Mouse (Mus musculus) kidney, postnatal 25 days (tissue): Measurements from ENCODE around the gene Stard3.
A peak's percentile ranks its signal among the peaks of the same experiment; 100 is the strongest.

ENCODE experiments used
- DNase-seq, 2 experiments: peaks; one replicate each; pipeline ENCODE4 v3.0.0; 2021; ENCODE audit warnings: mixed read lengths in 2 of 2

The Stard3 gene

DNA sequence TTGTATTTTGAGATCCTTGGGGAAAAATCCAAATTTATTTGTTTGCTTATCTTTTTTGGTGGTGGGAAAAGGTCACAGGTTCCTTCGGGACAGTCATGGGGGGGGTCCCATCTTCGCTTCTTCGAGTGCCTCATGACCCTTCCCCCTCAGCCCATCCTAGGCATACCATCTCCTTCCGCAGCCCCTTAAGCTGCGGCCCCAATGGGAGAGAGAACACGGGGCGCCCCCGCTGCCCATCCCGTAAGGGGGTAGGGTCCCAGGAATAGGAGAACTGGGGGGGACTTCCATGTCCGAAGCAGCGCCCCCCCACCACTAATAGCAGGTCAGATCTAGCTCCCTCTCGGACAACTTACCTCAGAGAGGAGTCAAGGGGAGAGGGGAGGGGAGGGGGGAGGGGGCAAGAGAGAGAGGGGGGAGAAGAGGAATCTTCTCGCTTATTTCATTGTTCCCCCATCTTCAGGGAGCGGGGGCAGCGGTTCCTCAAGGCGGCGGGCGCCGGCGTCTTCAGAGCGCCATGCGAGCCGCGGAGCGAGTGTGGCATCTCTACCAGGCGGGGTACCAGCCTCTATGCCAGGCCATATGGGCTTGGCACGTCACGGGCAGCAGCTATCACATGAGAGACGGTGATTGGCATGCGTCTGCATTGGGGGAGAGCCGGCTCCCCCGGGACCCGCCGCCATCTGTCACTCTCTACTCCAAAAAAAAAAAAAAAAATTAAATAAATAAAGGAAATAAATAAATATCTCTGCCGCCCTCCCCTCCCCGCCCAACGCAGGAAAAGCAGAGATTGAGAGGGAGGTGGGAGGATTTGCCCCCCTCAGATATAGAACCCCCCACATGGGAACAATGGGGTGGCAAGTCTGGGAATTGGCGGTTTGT, 28.8 kb upstream of the Stard3 start, which contains the start of gene Neurod2:
Neurod2 (minus strand) TSS at position 568 of the 879 bp plus-strand sequence.
- no peak for DNase-seq

- DNase-seq: no peak
Observed at GRCm38 (mm10) chr11:98329960-98330744, 28.0 kb upstream of the Stard3 start.

DNA sequence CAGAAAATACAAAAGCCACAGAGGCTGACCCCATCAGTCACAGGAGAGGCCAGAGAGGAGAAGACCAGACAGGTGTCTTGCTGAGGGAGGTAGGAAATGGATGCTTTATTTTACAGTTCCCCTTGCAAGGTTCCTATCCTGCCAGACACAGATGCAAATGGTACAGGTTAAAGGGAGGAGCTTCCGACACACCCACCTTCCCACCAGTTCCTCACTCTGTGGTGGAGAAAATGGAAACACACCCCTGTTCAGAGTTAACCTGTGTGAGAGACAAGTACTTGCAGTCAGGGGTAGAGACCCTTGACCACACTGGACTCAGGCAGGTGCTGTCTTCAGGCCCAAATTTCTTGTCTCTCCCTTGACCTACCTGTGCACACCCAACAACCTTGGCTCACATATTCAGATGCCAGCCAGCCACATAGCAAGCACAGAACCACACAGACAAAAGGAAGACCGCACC, 27.4 kb upstream of the Stard3 start:
- DNase-seq: no peak

GRCm38 (mm10) chr11:98331401-98331800, 26.8 kb upstream of the Stard3 start:
- no peak for DNase-seq

- DNase-seq: no peak
Observed at GRCm38 (mm10) chr11:98332186-98332585, 26.0 kb upstream of the Stard3 start.

GRCm38 (mm10) chr11:98332841-98333240, 25.3 kb upstream of the Stard3 start:
- no peak for DNase-seq

DNA sequence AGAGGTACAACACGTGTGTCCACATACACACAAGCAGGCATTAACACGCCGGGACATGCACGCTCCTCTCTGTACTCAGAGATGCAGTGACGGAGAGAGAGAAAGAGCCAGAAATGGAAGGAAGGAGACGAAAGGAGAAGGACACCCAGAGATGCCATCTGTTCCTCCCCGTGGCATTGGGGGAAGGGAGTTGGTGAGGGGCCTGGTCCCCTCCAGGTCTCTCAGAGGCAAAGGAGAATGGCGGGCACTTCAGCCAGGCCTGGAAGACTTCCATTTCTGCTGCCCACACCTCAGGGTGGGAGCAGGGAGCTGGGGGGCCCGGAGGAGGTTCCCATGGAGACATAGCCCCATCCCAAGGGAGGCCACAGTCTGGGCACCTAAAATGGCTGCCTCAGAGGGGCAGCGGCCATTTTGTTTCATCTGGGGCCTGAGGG, 24.9 kb upstream of the Stard3 start:
- DNase-seq: no peak

- no peak for DNase-seq
Observed at GRCm38 (mm10) chr11:98333981-98334741, 24.0 kb upstream of the Stard3 start.

DNA sequence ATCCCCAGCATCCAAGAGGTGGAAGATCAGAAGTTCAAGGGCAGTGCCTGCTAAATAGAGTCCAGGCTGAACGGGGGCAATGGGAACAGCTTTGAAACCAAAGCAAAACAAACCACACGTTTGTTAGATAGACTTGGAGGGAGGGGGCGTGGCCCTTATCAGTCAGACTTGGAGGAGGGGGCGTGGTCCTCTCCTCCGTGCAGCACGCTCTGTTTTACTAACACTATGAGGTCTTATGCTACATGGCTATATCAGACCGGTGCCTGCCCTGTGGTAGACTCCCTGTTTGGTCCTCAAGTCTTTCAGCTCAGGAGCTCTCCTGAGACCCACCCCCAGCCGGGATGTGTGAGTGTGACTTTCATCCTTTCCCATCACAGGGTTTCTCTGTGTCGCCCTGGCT, 22.9 kb upstream of the Stard3 start:
- no peak for DNase-seq

DNA sequence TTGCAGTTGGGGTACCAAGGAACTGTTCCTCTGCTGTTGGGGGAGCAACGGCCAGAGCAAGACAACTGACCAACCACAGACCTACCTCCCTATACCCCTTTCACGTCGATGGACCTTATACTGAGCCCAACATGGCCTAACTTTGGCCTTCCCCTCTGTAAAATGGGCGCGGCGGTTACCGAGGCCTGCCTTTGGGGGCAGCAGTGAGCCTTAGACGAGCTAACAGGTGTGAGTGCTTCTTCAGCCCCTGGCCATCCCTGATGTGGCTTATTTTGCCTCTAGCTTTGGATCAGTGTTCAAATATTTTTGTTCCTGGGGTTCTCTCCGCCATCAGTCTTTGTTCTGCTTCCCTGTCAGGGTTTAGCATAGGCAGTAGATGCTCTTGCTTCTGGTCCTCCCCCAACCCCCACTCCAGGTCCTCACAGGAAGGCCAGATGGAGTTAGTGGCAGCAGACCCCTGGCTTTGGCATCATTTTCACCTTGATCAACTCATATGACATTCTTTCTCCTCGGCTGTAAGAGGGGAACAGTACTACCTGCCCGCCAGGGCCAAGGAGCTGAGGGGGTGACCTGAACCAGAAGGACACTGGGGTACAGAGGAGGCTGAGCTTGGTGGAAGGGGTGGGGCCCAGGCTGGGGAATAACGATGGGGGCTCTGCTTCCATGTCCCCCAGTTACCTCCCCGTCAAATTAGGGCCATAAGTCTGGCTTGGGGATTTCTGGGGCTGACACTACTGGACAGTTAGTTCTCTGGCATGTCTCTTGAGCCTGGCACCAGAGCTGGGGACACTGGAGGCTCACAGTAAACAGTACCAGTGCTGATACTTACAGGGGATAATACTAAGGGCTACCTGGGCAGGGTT, 21.7 kb upstream of the Stard3 start:
- peak in 1 of 2 experiments; percentile 53 for DNase-seq

DNA sequence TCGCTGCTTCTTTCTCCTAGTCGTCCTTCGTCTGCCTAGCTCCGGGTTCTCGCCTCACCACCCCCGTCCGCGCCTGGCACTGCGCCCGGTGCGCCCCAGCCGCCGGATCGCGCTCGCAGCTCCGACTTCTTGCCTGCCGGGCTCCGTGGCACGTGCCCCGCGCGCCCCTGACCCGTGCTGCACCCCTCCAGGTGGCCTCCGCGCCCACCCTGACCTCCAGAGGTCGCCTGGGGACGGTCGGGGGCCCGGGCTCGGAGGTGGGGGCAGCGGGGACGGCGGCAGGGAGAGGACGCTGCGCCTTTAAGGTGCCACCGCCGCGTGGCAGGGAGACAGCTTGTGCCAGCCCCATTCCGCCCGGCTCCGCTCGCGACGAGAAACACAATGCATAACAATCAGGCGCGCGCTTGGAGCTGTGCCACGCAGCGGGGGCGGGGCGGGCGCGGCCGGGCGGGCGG, 19.6 kb upstream of the Stard3 start:
- peak; percentile 68 to 80 for DNase-seq

GRCm38 (mm10) chr11:98339071-98339501, 19.1 kb upstream of the Stard3 start:
- DNase-seq: peak; percentile 30 to 62

GRCm38 (mm10) chr11:98339679-98340287, 18.4 kb upstream of the Stard3 start:
- DNase-seq: no peak

DNA sequence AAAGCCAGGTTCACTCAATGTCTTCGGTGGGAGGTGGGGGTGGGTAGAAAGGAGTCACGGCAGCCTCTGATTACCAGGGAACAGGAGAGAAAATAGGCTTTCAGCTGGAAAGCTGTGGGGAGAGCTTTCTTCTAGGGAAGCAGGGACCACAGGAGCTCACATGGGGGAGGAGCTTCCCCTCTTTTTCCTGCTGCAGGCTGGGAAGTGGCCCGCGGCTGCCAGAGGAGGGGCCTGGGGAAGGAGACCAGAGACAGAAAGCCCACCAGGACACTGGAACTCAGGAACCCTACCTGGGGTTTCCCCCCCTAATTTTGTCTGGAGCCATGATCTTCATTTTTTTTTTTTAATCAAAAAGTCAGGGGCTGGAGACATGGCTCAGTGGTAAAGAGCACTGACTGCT, 17.6 kb upstream of the Stard3 start:
- DNase-seq: no peak

GRCm38 (mm10) chr11:98341174-98341573, 17.0 kb upstream of the Stard3 start:
- no peak for DNase-seq

DNA sequence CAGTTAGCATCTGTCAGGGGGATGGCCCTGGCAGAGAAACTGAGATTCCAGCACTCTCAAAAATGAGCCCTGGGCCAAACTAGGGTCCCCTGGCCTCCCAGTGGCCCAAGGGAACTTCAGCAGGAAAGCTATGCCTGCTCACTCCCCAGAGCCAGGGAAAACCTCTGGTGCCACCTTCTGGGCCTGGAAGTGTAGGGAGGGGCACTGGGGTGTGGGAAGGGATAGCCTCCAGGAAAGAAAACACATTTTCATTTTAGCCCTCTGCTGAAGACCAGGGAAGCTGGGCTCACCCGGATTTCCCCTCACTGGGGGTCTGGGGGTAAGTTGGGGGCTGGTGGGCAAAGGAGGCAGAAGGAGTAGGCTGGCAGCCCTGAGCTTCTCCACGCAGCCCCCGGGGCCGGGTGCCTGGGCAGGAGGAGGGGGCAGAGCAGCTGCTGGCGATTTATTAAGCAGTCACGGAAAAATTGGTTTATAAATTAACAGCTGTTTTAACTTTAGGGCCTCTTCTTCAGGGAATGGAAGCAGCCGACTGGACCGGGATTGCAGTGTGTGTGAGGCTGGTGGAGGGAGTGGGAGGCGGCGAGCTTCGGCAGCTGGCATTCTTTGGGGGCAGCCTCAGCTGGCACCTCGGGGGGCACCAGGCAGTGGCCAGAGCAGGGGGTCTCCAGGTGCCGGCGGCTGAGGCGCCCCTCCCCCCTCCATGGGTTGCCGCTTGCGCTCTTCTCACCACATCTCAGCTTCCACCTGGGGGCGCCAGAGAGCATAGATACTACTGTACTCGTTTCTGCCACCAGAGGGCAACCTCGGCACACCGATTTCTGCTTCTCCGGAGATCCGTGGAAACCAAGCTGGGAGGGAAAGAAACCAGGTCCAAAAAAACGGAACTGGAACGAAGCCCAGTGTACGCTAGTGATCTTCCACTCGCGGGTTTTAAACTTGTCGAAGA, 15.9 kb upstream of the Stard3 start:
- DNase-seq: peak; percentile 89 to 97

DNA sequence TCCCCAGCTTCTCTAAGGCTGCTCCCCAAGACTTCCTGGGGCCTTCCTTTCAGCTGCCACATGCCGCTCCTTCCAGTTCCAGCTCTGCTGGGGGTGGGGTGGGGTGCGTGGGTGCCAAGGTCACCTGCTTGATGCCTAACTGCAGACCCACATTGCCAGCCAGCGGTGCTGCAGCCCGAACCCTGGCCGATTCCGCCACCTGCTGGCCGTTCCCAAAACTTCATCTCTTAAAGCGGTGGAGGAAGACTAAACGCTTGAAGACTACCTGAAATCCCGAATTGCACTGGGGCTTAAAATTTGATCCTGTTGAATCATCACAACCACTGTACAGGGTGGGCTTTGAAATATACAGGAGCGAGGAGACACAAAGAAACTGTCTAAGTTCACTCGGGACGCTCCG, 12.9 kb upstream of the Stard3 start:
- peak; percentile 86 to 87 for DNase-seq

- DNase-seq: peak in 1 of 2 experiments; percentile 62
Observed at GRCm38 (mm10) chr11:98346168-98346567, 12.0 kb upstream of the Stard3 start.

DNA sequence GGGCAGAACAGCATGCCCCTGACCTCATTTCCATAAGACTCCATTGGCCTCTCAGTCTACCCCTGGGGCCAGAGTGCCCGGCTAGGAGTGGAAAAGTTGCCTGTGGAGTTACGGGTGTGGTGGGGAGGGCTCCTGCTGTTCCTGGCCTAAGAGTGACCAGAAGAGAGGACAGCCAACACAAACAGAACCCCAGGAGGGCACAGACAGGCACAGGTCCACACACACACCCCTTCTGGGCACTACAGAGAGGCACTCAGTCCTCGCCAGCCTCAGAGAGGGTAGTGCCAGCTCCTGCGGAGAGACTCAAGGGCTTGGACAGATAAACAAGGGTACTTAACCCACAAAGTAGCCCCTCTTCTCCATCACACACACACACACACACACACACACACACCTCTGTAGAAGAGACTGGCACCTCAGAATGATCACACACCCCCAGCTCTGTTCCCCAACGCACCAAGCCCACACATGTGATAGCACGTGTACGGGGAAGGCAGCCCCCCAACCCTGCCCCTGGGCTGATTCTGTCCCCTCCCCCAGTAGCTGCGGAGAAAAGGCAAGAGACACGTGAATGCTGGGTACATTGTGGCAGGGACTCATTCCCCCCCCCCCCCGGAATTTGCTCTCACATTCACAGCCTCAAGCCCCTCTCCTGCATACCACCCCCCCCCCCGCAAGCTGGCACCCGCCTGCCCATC, 10.6 kb upstream of the Stard3 start:
- peak; percentile 48 to 82 for DNase-seq
